Mouse (Mus musculus) olfactory bulb, adult 2 months (tissue): Measurements from ENCODE around the gene Slc12a7.

Experiments used
- CTCF ChIP-seq: fragments of 200-500 bp; IDR thresholded peaks from 2 replicates; pipeline ENCODE4 v1.5.1; 2012; ENCODE audit warnings: low read depth, mild to moderate bottlenecking, low read length, moderate library complexity; ENCODE audit not compliant: insufficient read depth
- POLR2A ChIP-seq: fragments of 200-500 bp; IDR thresholded peaks from 2 replicates; pipeline ENCODE4 v1.6.1; 2012; ENCODE audit warnings: mild to moderate bottlenecking, low read depth, low read length, moderate library complexity; ENCODE audit not compliant: insufficient read depth

DNA sequence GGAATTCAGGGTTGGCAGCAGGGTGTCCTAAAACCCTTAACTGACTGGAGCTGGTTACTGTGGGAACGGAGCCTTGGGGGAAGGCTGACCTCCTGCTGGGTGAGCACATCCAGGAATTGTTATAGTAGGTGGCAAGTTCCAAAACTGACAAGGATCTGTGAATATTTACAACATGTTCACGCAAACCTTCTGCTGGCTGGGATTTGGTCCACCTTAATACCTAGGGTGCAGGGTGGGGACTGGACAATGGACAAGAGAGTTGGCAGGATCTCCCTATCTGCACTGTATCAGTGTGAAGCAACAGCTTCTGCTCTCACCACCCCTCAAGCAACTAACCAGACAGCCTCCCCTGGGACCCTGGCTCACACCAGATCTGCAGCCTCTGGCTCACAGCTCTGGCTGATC, 5.3 kb upstream of the Slc12a7 start:
- TF ChIP-seq CTCF (no peak), POLR2A (no peak)
